Mouse (Mus musculus) embryonic facial prominence, embryonic 15.5 days (tissue): Measurements from ENCODE around the gene Prkch. TPM values are rescaled to one million over a fixed set of nuclear protein-coding genes. Genes with fewer than 3 reads are reported as not detected.
A peak's percentile ranks its signal among the peaks of the same experiment; 100 is the strongest.

ENCODE experiments used
- ATAC-seq: fragments of 200-750 bp; cut with Nextera tagmentation; 2 replicates; pipeline ENCODE4 v1.8.0; 2017; ENCODE audit warnings: low read depth, moderate TSS enrichment; ENCODE audit not compliant: insufficient number of reproducible peaks, low FRiP score, low TSS enrichment
- H3K27ac ChIP-seq: fragments of 300-500 bp; sonication (generic); replicated peaks from 2 replicates; pipeline ENCODE4 v1.5.1; 2015; ENCODE audit warnings: mild to moderate bottlenecking, inconsistent platforms
- H3K27me3 ChIP-seq: fragments of 300-500 bp; sonication (generic); 2 replicates; pipeline ENCODE4 v1.6.1; 2015; ENCODE audit warnings: inconsistent platforms
- H3K36me3 ChIP-seq: fragments of 300-500 bp; sonication (generic); 2 replicates; pipeline ENCODE4 v1.6.1; 2015; ENCODE audit warnings: mild to moderate bottlenecking, inconsistent platforms
- H3K4me1 ChIP-seq: fragments of 300-500 bp; sonication (generic); 2 replicates; pipeline ENCODE4 v1.6.1; 2015; ENCODE audit warnings: inconsistent platforms
- H3K4me2 ChIP-seq: fragments of 300-500 bp; sonication (generic); replicated peaks from 2 replicates; pipeline ENCODE4 v1.6.1; 2015; ENCODE audit warnings: mild to moderate bottlenecking, inconsistent platforms
- H3K4me3 ChIP-seq: fragments of 300-500 bp; sonication (generic); replicated peaks from 2 replicates; pipeline ENCODE4 v1.5.1; 2015; ENCODE audit warnings: mild to moderate bottlenecking, inconsistent platforms
- H3K9ac ChIP-seq: fragments of 300-500 bp; sonication (generic); 2 replicates; pipeline ENCODE4 v1.6.1; 2015; ENCODE audit warnings: inconsistent platforms
- H3K9me3 ChIP-seq: fragments of 300-500 bp; sonication (generic); replicated peaks from 2 replicates; pipeline ENCODE4 v1.6.1; 2016; ENCODE audit warnings: inconsistent platforms
- WGBS: fragments of 180-500 bp; shearing (Covaris S2); methylation state at CpG from one replicate; pipeline ENCODE4 v1.1.7; 2015; 5-methylcytosine and 5-hydroxymethylcytosine counted together
- polyA plus RNA-seq: library from polyadenylated mRNA; unstranded; fragments of >200 nt; fragmentation: Nextera tagmentation; extraction: Ambion mirVana; gene quantifications from 2 replicates; pipeline ENCODE4 v1.2.1, GENCODE M21; 2015

Prkch gene
- polyA plus RNA-seq, 1 experiment from 2014 or later = 21.0 TPM

GRCm38 (mm10) chr12:73583318-73583717 is 1.3 kb upstream of the Prkch start:
- WGBS = 74% methylated on average over 9 of the region's 9 CpGs
- Histone ChIP-seq H3K9ac (no peak overlapping the region), H3K9me3 (no peaks in the 10 kb centered on the region), H3K4me1 (peaks cover 18% of the 10 kb centered on the region), H3K27me3 (no peaks in the 10 kb centered on the region), H3K4me2 (no peak overlapping the region), H3K4me3 (no peak overlapping the region), H3K27ac (peak overlapping the region; percentile 45; the same call in 1 of the 2 replicates), H3K36me3 (no peaks in the 10 kb centered on the region)
- ATAC-seq = no peak

- peak overlapping the region; percentile 70 for H3K9ac ChIP-seq
- no peaks in the 10 kb centered on the region for H3K9me3 ChIP-seq
- 6% methylated on average over 32 of the region's 33 CpGs for WGBS
- H3K36me3 ChIP-seq = no peaks in the 10 kb centered on the region
- H3K4me1 ChIP-seq = peaks cover 18% of the 10 kb centered on the region
- peak overlapping the region; percentile 84 for H3K27ac ChIP-seq
- H3K4me3 ChIP-seq = peak overlapping the region; percentile 80
- peak; percentile 44 for ATAC-seq
- peak overlapping the region; percentile 88 for H3K4me2 ChIP-seq
- H3K27me3 ChIP-seq = no peaks in the 10 kb centered on the region
Measured at GRCm38 (mm10) chr12:73583813-73584609, 585 bp upstream of the Prkch start.

- H3K9ac ChIP-seq = peak overlapping the region; percentile 70
- H3K27me3 ChIP-seq = no peaks in the 10 kb centered on the region
- H3K4me2 ChIP-seq = peak overlapping the region; percentile 88
- no peaks in the 10 kb centered on the region for H3K9me3 ChIP-seq
- H3K4me3 ChIP-seq = peak overlapping the region; percentile 80
- H3K27ac ChIP-seq = peak overlapping the region; percentile 84
- H3K36me3 ChIP-seq = no peaks in the 10 kb centered on the region
- peaks cover 18% of the 10 kb centered on the region for H3K4me1 ChIP-seq
- WGBS = under 1% methylated on average over 33 of the region's 33 CpGs
- ATAC-seq = peak; percentile 29; the same call in 1 of the 2 replicates
Measured at GRCm38 (mm10) chr12:73585241-73585801, 725 bp downstream of the Prkch start.

- 2% methylated on average over 7 of the region's 7 CpGs for WGBS
- ATAC-seq = no peak
- 0 out of 2 replicates have a peak overlapping the region, but pooled peaks have one; percentile 19 for H3K27ac ChIP-seq
- H3K4me2 ChIP-seq = peak overlapping the region; percentile 88
- peak overlapping the region; percentile 70; the same call in 1 of the 2 replicates for H3K9ac ChIP-seq
- H3K27me3 ChIP-seq = no peaks in the 10 kb centered on the region
- no peaks in the 10 kb centered on the region for H3K9me3 ChIP-seq
- peak overlapping the region; percentile 80 for H3K4me3 ChIP-seq
- peaks cover 18% of the 10 kb centered on the region for H3K4me1 ChIP-seq
- H3K36me3 ChIP-seq = no peaks in the 10 kb centered on the region
Measured at GRCm38 (mm10) chr12:73585850-73586249, 1.3 kb downstream of the Prkch start.

GRCm38 (mm10) chr12:73587262-73587661 is 2.7 kb downstream of the Prkch start:
- Histone ChIP-seq H3K36me3 (no peaks in the 10 kb centered on the region), H3K4me1 (peaks cover 18% of the 10 kb centered on the region), H3K9me3 (no peaks in the 10 kb centered on the region), H3K9ac (no peak overlapping the region), H3K27ac (no peak overlapping the region), H3K4me3 (0 out of 2 replicates have a peak overlapping the region, but pooled peaks have one; percentile 0), H3K27me3 (no peaks in the 10 kb centered on the region), H3K4me2 (no peak overlapping the region)
- ATAC-seq = no peak
- WGBS = 60% methylated on average over 3 of the region's 3 CpGs

- Histone ChIP-seq H3K9me3 (no peaks in the 10 kb centered on the region), H3K4me3 (no peak overlapping the region), H3K27ac (no peak overlapping the region), H3K4me1 (peaks cover 6% of the 10 kb centered on the region), H3K27me3 (no peaks in the 10 kb centered on the region), H3K4me2 (no peak overlapping the region), H3K36me3 (no peaks in the 10 kb centered on the region), H3K9ac (no peak overlapping the region)
- no peak for ATAC-seq
- 83% methylated on average over 15 of the region's 15 CpGs for WGBS
Measured at GRCm38 (mm10) chr12:73590627-73591276, 6.2 kb downstream of the Prkch start.

- Histone ChIP-seq H3K4me1 (no peaks in the 10 kb centered on the region), H3K4me2 (no peak overlapping the region), H3K9ac (no peak overlapping the region), H3K36me3 (no peaks in the 10 kb centered on the region), H3K4me3 (no peak overlapping the region), H3K9me3 (no peaks in the 10 kb centered on the region), H3K27me3 (no peaks in the 10 kb centered on the region), H3K27ac (no peak overlapping the region)
- ATAC-seq = no peak
- WGBS = 83% methylated on average over 6 of the region's 11 CpGs
Measured at GRCm38 (mm10) chr12:73591625-73592024, 7.0 kb downstream of the Prkch start.

GRCm38 (mm10) chr12:73593021-73593798 is 8.6 kb downstream of the Prkch start:
- Histone ChIP-seq H3K27ac (no peak overlapping the region), H3K36me3 (no peaks in the 10 kb centered on the region), H3K9ac (no peak overlapping the region), H3K27me3 (no peaks in the 10 kb centered on the region), H3K4me3 (no peak overlapping the region), H3K9me3 (no peaks in the 10 kb centered on the region), H3K4me1 (0 out of 2 replicates have a peak, but pooled peaks cover 3% of the 10 kb centered on the region), H3K4me2 (no peak overlapping the region)
- no peak for ATAC-seq
- 75% methylated on average over 12 of the region's 12 CpGs for WGBS

GRCm38 (mm10) chr12:73594177-73594745 is 9.7 kb downstream of the Prkch start:
- ATAC-seq = no peak
- Histone ChIP-seq H3K9me3 (no peaks in the 10 kb centered on the region), H3K4me2 (no peak overlapping the region), H3K9ac (no peak overlapping the region), H3K4me1 (0 out of 2 replicates have a peak, but pooled peaks cover 5% of the 10 kb centered on the region), H3K36me3 (no peaks in the 10 kb centered on the region), H3K27ac (no peak overlapping the region), H3K4me3 (no peak overlapping the region), H3K27me3 (no peaks in the 10 kb centered on the region)
- 78% methylated on average over 9 of the region's 9 CpGs for WGBS

- no peaks in the 10 kb centered on the region for H3K36me3 ChIP-seq
- no peak overlapping the region for H3K4me3 ChIP-seq
- no peak overlapping the region for H3K9ac ChIP-seq
- no peak overlapping the region for H3K27ac ChIP-seq
- H3K4me1 ChIP-seq = 0 out of 2 replicates have a peak, but pooled peaks cover 5% of the 10 kb centered on the region
- no peak overlapping the region for H3K4me2 ChIP-seq
- ATAC-seq = no peak
- 71% methylated on average over 8 of the region's 8 CpGs for whole genome bisulfite sequencing
- no peaks in the 10 kb centered on the region for H3K9me3 ChIP-seq
- H3K27me3 ChIP-seq = no peaks in the 10 kb centered on the region
Measured at GRCm38 (mm10) chr12:73595226-73595625, 10.6 kb downstream of the Prkch start.
